Mouse (Mus musculus) naive thymus-derived CD4-positive, alpha-beta T cell, adult 2 months (primary cell): ENCODE measurements around the gene Gfi1.

Experiments
- DNase-seq: peaks from one replicate; pipeline ENCODE4 v3.0.0-alpha.2; 2011; ENCODE audit warnings: low read depth

The Gfi1 gene

GRCm38 (mm10) chr5:107725435-107726261, at the start of gene Gfi1:
Gene Gfi1 (minus strand): TSS chr5:107726036.
- peak; percentile 79 for DNase-seq

- DNase-seq: no peak
Measured at GRCm38 (mm10) chr5:107772049-107772448, 46.2 kb upstream of the Gfi1 start.

DNA sequence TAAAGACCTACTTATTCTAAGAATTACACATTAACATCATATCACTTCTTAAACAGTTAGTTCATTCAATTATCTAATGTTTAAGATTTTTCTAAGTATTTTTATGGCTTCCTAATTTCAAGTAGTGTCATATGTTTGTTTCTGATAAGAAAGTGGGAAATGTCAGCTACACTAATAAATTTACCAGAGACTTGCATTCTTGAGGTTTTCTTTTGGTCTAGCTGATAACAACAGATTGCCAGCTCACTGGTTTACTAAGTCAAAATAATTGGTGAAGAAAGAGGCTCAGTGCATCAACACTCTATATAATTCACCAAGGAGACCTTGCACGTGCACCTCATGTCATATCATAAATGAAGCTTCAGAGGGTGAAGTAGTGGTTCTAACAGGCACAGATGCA, 42.4 kb upstream of the Gfi1 start:
- no peak for DNase-seq

DNA sequence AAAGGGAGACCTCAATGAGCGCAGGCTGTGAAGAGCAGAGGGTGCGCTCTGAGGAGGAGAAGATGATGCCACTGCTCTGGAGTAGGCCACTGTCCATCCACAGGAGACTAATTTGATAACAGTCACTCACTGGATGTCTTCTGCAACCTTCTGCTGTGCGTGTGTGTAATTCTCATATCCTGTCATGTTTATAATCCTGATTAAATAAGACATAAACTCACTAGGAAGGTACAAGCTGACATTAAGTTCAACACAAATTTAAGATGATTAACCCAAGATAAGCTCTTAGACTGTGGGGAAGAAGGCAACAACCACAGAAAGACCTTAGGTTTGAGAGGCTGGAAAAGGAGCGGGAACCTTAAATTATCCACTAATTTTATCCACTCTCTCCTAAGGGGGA, 40.1 kb upstream of the Gfi1 start:
- DNase-seq: no peak

DNA sequence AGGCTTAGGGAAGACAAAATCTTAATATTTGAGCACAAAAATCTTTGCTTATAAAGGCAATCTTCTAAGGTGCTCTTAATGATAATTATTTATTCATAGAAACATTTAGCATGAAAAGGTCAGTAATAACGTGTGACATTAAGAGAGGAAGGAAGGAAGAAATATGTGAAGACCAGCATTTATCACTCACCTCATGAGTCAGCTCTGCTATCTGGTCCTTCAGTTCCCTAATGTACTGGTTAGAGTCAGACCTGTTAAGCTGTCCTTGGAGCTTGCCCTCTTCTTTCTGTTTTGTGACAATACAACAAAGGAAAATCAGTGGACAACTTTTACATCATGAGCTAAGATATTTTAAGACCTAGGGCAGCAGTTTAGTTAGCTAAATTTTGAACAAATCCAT, 38.6 kb upstream of the Gfi1 start:
- no peak for DNase-seq

- DNase-seq: no peak
Measured at GRCm38 (mm10) chr5:107763674-107764073, 37.8 kb upstream of the Gfi1 start.

DNA sequence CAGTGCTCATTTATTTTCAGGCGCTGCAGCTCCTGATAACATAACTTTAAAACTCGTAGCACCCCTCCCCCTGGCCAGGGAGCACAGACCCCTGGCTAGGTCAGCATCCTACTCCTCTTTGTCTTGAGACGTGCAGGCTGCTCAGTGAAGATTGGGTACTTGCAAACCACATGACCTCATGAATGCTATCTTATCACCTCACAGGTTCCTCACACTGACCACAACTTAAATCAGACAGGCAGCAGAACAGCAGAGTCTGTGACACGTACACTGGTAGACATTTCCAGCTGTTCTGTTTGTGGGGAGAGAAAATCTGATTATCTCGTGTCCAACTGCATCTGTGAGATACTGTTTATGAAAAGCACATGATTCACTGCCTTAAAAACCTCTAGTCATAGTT, 33.3 kb upstream of the Gfi1 start:
- DNase-seq: no peak

DNA sequence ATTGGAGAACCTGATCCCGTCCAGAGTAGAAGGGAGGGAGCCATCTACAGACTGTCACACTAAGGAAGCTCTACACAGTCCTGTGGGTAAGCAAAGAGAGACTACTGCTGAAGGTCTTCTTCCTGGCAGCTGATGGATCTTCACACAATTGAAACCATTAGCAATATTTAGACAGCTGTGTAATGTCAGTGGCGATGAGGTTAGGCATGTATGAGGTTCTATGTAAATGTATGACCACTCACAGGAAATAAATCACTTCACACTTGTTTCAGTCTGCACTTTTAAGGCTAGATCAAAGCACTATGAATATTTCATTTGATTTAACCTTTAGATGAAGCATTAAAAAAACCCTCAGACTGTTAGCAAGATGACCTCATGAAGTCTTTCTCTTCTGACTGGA, 30.2 kb upstream of the Gfi1 start:
- DNase-seq: peak; percentile 46

GRCm38 (mm10) chr5:107754740-107755139, 28.9 kb upstream of the Gfi1 start:
- peak; percentile 75 for DNase-seq

GRCm38 (mm10) chr5:107753656-107754055, 27.8 kb upstream of the Gfi1 start:
- DNase-seq: no peak

DNA sequence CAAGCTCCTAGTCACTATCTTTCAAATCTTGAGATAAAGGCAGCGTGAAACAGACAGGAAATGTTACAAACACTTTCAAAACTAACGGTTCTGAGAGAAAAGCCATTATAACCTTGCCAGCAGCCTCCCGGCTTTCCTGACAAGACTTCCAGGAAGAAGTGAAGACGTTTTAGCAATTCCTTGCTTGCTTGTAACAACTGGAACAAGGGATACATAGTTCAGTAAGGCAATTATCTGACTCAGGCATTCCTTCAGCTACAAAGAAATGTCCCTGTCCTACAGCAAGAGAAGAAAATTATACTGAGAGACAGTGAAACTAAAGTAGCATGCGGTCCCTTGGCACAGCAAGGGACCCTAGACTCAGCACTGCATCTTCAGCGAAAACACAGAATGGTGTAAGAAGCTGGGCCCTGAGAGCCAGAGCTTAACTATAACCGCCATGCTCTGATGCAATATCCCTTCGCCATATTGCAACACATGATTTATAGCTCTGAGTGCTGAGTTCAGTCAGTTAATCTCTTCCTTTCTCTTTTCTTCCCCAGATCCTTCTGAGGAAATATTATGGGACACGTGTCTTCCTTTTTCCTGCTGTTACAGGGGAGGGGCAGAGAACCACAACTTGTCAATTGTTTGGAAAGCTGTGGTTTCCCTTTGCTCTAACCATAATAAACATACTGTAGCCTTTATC, 23.5 kb upstream of the Gfi1 start:
- peak; percentile 42 for DNase-seq

- peak; percentile 36 for DNase-seq
Measured at GRCm38 (mm10) chr5:107739023-107739422, 13.2 kb upstream of the Gfi1 start.

DNA sequence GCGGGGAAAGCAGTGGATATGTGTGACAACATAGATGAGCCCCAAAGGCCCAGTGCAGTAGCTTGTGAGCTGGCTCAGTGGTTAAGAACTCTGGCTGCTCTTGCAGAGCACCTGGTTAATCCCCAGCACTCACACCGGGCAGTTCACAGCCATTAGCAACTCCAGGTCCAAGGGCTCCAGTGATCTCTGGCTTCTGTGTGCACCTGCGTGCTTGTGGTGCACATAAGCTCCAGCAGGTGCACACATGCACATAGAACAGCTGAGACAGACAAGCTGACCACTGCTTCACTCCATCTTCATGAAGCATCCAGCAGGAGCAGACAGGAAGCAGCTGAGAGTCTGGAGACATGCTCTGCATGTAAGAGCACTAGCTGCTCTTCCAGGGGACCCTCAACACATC, 12.5 kb upstream of the Gfi1 start:
- no peak for DNase-seq

DNA sequence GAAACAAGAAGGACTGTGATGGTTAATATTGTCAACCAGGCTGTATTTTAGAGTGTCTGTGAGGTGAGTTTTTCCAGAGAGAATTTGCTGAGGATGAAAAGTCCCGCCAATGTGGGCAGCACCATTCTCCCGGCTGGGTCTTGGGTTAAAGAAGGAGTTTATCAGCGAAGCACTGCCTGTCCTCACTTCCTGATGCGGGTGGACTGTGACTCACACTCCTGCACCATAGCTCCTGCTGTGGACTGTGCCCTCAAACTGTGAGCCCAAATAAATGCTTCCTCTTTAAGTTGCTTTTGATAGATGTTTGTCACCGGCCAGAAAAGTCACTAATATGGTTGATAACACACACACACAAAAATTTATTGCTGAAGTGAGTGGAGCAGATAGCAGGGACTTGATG, 10.3 kb upstream of the Gfi1 start:
- no peak for DNase-seq

DNA sequence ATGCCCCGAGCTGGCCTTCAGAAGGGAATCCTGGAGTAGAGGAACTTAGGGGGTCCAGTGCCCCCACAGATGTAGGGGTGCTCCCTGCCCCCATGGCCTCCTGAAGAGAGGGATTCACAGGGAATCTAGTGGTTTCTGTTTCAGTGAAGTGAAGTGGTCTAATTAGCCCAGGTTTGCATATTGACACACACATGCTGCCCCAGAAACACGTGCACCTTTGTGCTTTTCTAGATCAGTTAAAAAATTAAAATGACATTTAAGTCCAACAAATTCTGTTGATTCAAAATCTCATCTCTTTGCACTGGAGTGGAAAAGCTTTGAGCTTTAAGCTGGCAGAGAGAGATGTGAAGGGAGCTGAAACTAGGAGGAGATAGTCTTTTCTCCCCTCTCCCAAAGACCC, 6.0 kb upstream of the Gfi1 start:
- DNase-seq: no peak

DNA sequence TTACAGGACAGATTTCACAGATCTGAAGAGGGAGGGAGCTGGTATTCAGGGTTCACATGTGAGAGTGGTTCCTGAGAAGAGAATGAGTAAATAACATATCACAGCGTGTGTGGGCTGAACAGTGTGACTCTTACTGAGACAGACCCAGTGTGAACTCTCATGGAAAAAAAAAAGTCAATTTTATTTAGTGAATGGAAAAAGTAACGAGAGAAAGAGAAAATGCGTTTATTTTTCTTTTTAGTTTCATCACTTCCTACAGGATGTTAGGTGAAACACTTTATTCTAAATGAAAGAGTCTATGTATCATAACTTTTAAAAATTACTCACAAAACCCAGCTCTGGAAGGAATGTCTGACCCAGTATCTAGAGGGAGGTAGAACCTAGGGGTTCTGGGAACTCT, 5.6 kb upstream of the Gfi1 start:
- DNase-seq: peak; percentile 55

GRCm38 (mm10) chr5:107727007-107727402, 1.2 kb upstream of the Gfi1 start:
- DNase-seq: no peak

GRCm38 (mm10) chr5:107726281-107727006, 608 bp upstream of the Gfi1 start:
- no peak for DNase-seq

DNA sequence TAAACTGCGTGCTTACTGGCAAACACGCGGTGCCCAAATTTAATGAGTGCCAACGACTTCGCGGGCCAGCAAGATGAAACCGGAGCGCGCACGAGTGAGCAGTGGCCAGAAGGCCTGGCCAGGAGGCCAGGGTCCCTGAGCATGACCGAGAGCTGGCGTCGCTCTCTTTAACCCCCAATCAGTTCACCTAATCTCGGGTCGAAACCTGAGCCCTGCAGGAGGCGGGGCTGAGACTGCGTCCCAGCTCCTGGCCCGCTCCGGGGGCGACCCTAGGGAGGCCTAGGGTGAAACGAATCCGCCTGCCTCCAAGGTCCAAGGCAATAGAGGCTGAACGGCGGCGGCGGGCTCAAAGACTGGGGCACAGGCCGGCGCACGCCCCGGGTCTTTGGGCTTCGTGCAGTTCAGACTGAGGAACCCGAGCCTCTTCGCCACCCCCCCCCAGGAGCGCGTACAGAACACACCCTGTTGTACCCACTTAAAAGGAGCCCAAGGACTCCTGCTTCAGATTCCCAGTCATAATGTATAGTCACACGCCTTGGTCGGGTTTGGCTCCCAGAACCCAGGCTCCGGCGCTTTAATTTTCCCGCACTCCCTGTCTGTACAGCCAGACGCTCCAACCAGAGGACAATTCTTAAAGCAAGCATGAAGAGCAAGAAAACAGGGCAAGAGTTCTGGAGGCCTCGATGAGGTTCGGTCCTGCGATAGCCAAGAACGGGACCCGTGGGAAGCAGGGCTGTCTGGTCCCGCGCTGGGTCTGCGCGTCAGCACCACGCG, 988 bp downstream of the Gfi1 start:
- peak; percentile 53 for DNase-seq

DNA sequence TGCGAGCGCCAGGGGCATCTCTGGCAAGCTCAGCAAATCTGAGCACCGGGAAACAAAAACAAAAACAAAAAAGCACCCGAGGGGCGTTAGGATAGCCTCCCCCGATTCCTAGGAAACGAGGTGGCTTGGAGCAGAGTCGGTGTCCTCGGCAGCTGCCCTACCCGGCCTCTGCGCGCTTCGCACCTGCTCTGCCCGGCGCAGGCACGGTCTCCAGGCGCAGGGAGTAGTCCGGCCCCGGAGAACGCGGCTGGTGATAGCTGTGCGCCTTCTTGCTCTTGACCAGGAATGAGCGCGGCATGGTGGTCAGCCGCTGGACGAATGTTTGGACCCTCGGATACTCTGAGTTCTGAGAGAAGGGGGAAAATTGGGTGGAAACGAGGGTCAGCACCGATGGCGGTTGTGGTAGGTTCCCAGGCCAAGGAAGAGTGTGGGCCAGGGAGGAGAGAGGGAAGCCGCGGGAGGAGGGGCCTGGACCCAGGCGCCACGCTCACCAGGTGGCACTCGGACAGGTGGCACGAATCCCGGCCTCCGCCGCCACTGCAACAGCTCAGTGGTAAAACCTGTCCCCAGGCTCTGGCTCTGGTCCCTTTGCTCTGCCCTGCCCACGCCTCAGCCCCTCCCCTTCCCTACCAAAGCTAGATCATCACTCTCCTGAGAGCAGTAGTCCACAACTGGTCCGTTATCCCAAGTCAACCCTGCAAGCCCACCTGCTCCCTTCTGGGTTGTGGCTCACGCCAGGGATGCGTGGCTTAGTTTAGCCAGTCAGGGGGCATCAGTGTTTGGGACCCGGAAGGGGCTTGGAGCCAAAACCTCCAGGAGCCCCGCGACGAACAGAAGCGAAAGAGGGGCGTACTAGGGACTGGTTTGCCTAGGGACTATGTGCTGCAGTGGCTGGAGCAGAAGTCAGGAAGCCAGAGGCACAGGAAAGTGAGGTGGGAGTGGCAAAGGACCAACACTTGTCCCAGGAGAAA, 2.0 kb downstream of the Gfi1 start:
- peak; percentile 59 for DNase-seq
